Mouse (Mus musculus) cerebellum, adult 2 months (tissue): Measurements from ENCODE around the gene Pappa2.

ENCODE experiments used
- CTCF ChIP-seq: fragments of 200-500 bp; IDR thresholded peaks from 2 replicates; pipeline ENCODE4 v1.5.1; 2011; ENCODE audit warnings: low read depth, mild to moderate bottlenecking, control low read depth, low read length, moderate library complexity, borderline replicate concordance; ENCODE audit not compliant: insufficient read depth
- POLR2A ChIP-seq: fragments of 200-500 bp; IDR thresholded peaks from 2 replicates; pipeline ENCODE4 v1.6.1; 2011; ENCODE audit warnings: low read length, control low read depth, borderline replicate concordance; ENCODE audit not compliant: insufficient read depth

- TF ChIP-seq CTCF (no peak), POLR2A (no peak)
Measured at GRCm38 (mm10) chr1:158962340-158962739, 17.9 kb downstream of the Pappa2 start.
